Mouse (Mus musculus) ovary, postnatal 10 days (tissue): ENCODE data around the gene Gng8.
A peak's percentile ranks its signal among the peaks of the same experiment; 100 is the strongest.

ENCODE experiments used
- DNase-seq: peaks from one replicate; pipeline ENCODE4 v3.0.0; 2022; ENCODE audit warnings: low spot score

Gene Gng8

GRCm38 (mm10) chr7:16924037-16924834 lies 32.6 kb downstream of the Gng8 start, which contains the start of gene Calm3:
TSS of gene Calm3 (minus strand) at chr7:16924114.
- DNase-seq: peak; percentile 100

- no peak for DNase-seq
Observed at GRCm38 (mm10) chr7:16928341-16928740, 36.8 kb downstream of the Gng8 start.

GRCm38 (mm10) chr7:16930850-16931249 lies 39.3 kb downstream of the Gng8 start:
- DNase-seq: no peak

GRCm38 (mm10) chr7:16931968-16932627 lies 40.5 kb downstream of the Gng8 start:
- peak; percentile 67 for DNase-seq

- no peak for DNase-seq
Observed at GRCm38 (mm10) chr7:16932704-16933577, 41.4 kb downstream of the Gng8 start.

- no peak for DNase-seq
Observed at GRCm38 (mm10) chr7:16937312-16937711, 45.7 kb downstream of the Gng8 start.

- DNase-seq: no peak
Observed at GRCm38 (mm10) chr7:16938117-16938791, 46.7 kb downstream of the Gng8 start.

- DNase-seq: no peak
Observed at GRCm38 (mm10) chr7:16940292-16940691, 48.7 kb downstream of the Gng8 start.

GRCm38 (mm10) chr7:16942861-16943260 lies 51.3 kb downstream of the Gng8 start:
- no peak for DNase-seq

GRCm38 (mm10) chr7:16944061-16944807 lies 52.6 kb downstream of the Gng8 start, which contains the start of gene Pnmal2:
TSS of gene Pnmal2 (plus strand) at chr7:16944682.
- DNase-seq: peak; percentile 71

- DNase-seq: no peak
Observed at GRCm38 (mm10) chr7:16944808-16945315, 53.3 kb downstream of the Gng8 start.
